Mouse (Mus musculus) olfactory bulb, adult 2 months (tissue): Measurements from ENCODE around the gene Malrd1. TPM values are rescaled to one million over a fixed set of nuclear protein-coding genes. Genes with fewer than 3 reads are reported as not detected.
"Not testable (repeated sequence)": the region's sequence is repeated elsewhere in the genome, so short reads cannot be mapped to it uniquely, and the experiment has no call there.

Source experiments
- H3K27ac ChIP-seq: fragments of 200-500 bp; 2 replicates; pipeline ENCODE4 v1.5.1; 2012; ENCODE audit warnings: low read depth, low read length; ENCODE audit not compliant: insufficient read depth
- H3K4me1 ChIP-seq: fragments of 200-500 bp; 2 replicates; pipeline ENCODE4 v1.6.1; 2012; ENCODE audit warnings: low read length; ENCODE audit not compliant: control insufficient read depth, insufficient read depth
- H3K4me3 ChIP-seq: fragments of 200-500 bp; 2 replicates; pipeline ENCODE4 v1.5.1; 2012; ENCODE audit warnings: mild to moderate bottlenecking, low read depth, low read length, moderate library complexity; ENCODE audit not compliant: insufficient read depth
- CTCF ChIP-seq: fragments of 200-500 bp; IDR thresholded peaks from 2 replicates; pipeline ENCODE4 v1.5.1; 2012; ENCODE audit warnings: low read depth, mild to moderate bottlenecking, low read length, moderate library complexity; ENCODE audit not compliant: insufficient read depth
- POLR2A ChIP-seq: fragments of 200-500 bp; IDR thresholded peaks from 2 replicates; pipeline ENCODE4 v1.6.1; 2012; ENCODE audit warnings: mild to moderate bottlenecking, low read depth, low read length, moderate library complexity; ENCODE audit not compliant: insufficient read depth
- WGBS: fragments of 180-500 bp; shearing (Covaris S2); methylation state at CpG from one replicate; pipeline ENCODE4 v1.1.7; 2018; 5-methylcytosine and 5-hydroxymethylcytosine counted together
- polyA plus RNA-seq: library from polyadenylated mRNA; stranded (reverse); fragments of >200 nt; gene quantifications from 2 replicates; pipeline ENCODE4 v1.2.4, GENCODE M21; 2012; ENCODE audit warnings: low replicate concordance; ENCODE audit not compliant: missing spikeins, insufficient read depth, insufficient read length

The Malrd1 gene
- polyA plus RNA-seq, 1 experiment = not detected

DNA sequence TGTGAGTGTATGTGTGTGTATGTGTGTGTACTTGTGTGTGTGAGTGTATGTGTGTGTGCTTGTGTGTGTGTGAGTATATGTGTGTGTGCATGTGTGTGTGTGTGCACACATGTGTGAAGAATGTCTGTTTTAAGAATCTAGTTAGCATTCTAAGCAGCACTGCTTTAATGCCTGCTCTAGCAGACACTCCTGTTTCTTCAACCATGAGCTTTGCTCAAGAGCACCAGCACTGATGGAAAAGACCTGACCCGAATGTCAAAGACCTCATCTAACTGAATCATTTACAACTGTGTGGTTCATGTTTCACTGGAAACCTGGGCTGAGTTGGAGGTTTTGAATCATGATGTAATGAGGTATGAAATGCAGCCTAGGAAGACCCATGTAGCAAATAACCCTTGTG is 406.1 kb downstream of the Malrd1 start:
- no peak overlapping the region for H3K27ac ChIP-seq
- H3K4me1 ChIP-seq = 0 out of 2 replicates have a peak, but pooled peaks cover 3% of the 10 kb centered on the region
- TF ChIP-seq CTCF (no peak), POLR2A (no peak)
- WGBS = 42% methylated on average over 1 of the region's 1 CpGs
- no peak overlapping the region for H3K4me3 ChIP-seq

DNA sequence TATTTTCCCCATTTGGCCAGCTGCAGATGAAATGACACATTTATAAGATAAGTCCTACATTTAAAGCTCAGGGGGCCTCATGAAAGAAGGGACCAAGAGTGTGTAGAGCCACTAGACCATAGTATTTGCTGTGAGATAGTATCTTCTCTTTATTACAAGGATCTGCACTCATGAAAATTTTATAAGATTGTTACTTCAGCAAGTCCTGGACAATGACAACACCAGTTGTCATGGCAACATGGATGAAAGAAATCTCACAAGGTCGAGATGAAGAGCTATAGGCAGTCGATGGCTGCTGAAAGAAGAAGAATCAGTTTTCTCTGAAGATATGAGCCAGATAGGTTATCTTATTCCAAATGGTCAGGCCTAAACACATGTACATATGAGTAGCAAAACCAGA is 476.6 kb downstream of the Malrd1 start:
- TF ChIP-seq CTCF (no peak), POLR2A (no peak)
- H3K4me3 ChIP-seq = no peak overlapping the region
- 64% methylated on average over 2 of the region's 2 CpGs for WGBS
- no peaks in the 10 kb centered on the region for H3K4me1 ChIP-seq
- H3K27ac ChIP-seq = no peak overlapping the region

DNA sequence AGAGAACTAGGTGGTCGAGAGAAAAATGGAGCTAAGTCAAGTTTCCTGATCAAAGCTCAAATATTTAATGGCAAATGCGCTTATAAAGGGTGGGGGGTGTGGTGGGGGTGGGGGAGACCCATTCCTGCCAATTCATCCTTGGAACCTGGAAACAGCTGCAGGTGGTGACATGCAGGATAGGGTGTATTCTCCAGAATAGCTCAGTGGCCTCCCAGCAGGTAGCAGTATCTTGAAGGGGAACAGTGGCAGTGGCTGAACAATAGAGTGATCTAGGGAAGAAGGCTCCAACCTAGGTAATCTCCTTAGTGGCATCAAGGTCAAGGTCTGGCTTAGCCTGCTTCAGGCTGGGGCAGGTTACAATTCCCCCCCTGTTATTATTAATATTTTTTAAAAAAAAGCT is 490.8 kb downstream of the Malrd1 start:
- WGBS = 87% methylated on average over 2 of the region's 2 CpGs
- not testable (repeated sequence) for H3K4me3 ChIP-seq, H3K27ac ChIP-seq, H3K4me1 ChIP-seq

DNA sequence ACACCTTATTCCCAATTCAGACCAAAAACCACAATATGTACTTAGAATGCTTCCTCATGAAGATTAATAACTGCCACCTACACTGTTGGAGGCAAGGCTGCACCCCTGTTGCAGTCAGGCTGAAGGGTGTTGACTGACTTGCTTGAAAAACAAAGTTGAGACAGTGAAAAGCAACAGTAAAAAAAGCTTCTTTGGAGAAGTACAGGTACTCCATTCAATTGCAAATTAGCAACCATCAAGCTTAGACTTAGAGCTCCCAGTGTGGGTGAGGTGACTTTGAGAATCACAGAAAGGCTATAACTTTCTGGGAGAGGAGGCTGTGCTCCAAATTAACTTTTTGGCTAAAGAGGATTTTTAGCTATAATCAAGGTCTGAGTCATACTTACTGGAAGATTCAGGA is 491.4 kb downstream of the Malrd1 start:
- H3K4me1 ChIP-seq, H3K4me3 ChIP-seq, H3K27ac ChIP-seq: not testable (repeated sequence)

DNA sequence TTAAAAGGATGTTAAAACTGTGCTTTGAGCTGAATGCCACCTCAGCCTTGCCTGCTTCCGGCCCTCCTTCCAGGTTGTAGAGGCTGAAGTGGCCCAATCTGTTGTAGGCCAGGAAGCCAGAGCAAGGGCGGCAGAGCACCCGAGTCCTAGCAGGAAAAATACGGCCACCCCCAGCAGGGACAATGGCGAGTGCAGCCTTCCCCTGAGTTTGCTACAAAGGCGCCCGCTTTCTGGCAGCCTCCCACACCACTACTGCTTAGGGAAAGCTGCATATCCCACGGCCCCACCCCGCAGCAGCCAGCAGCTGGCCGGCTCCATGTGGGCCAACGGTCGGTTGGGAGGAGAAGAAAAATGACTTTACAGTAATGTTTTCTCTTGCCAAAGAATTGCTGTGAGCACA is 503.5 kb downstream of the Malrd1 start:
- WGBS = 33% methylated on average over 12 of the region's 12 CpGs
- Histone ChIP-seq H3K4me3 (no peak overlapping the region), H3K4me1 (peaks cover 3% of the 10 kb centered on the region; the same call in 1 of the 2 replicates), H3K27ac (no peak overlapping the region)
- TF ChIP-seq CTCF (no peak), POLR2A (no peak)

DNA sequence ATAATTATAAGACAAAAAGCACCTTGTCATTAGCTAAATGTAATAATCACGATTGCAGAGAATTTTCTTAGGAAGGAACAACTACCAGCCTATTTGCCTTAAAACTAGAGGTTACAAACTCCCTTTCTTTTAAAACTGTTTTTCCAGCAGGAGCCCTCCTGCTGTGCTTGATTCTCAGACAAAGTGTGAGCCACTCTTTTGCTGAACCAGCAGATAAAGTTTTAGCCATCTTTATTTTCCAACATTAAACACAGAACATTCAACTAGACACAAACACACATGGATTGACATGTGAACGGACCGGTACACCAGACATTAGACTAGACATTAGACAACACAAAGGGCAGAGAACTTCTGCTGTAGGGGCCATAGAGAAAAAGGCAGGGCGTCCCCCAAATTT is 505.3 kb downstream of the Malrd1 start:
- TF ChIP-seq CTCF (no peak), POLR2A (no peak)
- 66% methylated on average over 4 of the region's 4 CpGs for WGBS
- Histone ChIP-seq H3K27ac (no peak overlapping the region), H3K4me1 (peaks cover 3% of the 10 kb centered on the region; the same call in 1 of the 2 replicates), H3K4me3 (no peak overlapping the region)

DNA sequence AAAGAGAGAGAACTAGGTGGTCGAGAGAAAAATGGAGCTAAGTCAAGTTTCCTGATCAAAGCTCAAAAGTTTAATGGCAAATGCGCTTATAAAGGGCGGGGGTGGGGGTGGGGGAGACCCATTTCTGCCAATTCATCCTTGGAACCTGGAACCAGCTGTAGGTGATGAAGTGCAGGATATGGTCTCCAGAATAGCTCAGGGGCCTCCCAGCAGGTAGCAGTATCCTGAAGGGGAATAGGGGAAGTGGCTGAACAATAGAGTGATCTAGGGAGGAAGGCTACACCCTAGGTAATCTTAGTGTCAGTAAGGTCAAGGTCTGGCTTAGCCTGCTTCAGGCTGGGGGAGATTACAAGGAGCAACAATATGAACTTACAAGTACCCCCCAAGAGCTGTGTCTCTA is 506.5 kb downstream of the Malrd1 start:
- no peak overlapping the region for H3K27ac ChIP-seq
- 54% methylated on average over 3 of the region's 3 CpGs for WGBS
- H3K4me1 ChIP-seq = peaks cover 3% of the 10 kb centered on the region; the same call in 1 of the 2 replicates
- TF ChIP-seq POLR2A (no peak), CTCF (no peak)
- no peak overlapping the region for H3K4me3 ChIP-seq

DNA sequence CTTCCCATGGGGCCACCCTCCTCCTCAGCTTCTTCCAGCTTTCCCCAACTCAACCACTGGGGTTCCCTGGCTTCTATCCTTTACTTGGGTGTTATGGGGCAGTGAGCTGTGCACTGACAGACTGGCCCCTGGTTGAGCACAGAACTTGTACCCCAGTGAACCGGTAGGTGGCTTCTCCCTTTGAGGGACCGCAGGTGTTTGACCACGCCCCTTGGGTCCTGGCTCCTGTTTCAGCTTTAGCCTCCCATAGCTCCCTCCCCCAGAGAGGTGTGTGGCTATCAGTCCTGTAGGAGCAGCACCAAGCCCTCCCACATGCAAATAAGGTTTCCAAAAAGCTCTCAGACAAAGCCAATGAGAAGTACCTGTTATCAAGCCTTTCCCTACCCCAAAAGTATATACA is 584.4 kb downstream of the Malrd1 start:
- TF ChIP-seq CTCF (no peak), POLR2A (no peak)

DNA sequence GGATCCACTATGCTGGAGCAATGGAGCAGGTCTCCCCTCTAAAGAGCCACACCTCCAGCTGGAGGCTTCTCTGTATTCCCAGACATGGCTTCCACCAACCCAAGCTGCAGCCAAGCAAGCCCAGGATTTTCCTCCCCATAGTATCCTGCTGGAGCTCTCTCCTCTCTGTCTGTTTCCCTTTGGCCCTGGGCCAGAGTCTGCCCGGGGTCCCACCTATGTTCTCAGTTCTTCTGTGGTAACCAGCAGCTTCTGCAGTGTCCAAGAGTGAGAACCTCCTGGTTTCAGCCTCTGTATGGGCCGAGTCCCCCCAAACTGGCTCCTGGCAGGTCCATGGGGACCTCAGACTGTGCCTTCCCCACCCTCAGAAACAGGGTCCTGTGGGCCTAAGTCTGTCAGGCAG is 587.1 kb downstream of the Malrd1 start:
- Histone ChIP-seq H3K27ac (no peak overlapping the region), H3K4me3 (no peak overlapping the region), H3K4me1 (no peaks in the 10 kb centered on the region)
- TF ChIP-seq CTCF (no peak), POLR2A (no peak)
- WGBS = 89% methylated on average over 2 of the region's 2 CpGs

More for the DNA sequence above, 584.4 kb downstream of the Malrd1 start:
- no peak overlapping the region for H3K27ac ChIP-seq
- no peaks in the 10 kb centered on the region for H3K4me1 ChIP-seq
- 51% methylated on average over 3 of the region's 3 CpGs for WGBS
- no peak overlapping the region for H3K4me3 ChIP-seq

DNA sequence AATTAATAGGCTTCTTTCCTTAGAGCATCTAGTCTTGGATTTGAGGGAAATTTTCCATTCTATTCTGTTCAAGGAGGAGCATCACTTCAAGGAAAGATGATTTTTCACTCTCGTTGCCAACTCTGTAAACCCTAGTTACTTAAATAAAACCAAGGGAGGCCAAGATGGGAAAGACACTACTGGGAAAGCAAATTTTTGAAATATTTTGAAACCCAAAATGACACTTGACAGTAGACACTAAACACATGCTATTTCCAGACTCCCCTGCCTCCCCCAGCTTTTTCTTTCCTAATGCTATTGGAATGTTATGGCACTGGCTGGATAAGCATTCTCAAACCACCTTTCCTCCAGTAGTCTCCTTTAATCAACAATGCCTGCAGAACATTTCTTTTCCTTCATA is 621.7 kb downstream of the Malrd1 start:
- 63% methylated on average over 1 of the region's 1 CpGs for WGBS
- no peak overlapping the region for H3K27ac ChIP-seq

More for the DNA sequence above, 621.7 kb downstream of the Malrd1 start:
- TF ChIP-seq CTCF (no peak), POLR2A (no peak)
- no peak overlapping the region for H3K4me3 ChIP-seq
- H3K4me1 ChIP-seq = no peaks in the 10 kb centered on the region
